1 mouse cellular context compared by ENCODE assay signal in genomic region chr19:46706540-46707295, GRCm38 (mm10).
A peak's percentile ranks its signal among the peaks of the same experiment; 100 is the strongest.
TF ChIP-seq lines count a peak whose summit lies in the region.

No protein-coding gene starts in this region.

TF ChIP-seq in MEL, 35 proteins besides CTCF, POLR2A, EP300 and RAD21 (continued from another document):
- TF ChIP-seq BHLHE40 (IDR thresholded peaks at IDR 0.05; ENCODE audit: borderline replicate concordance, low read depth, low read length) (peak; percentile 40; the same call in 1 of the 2 replicates), SIN3A (IDR thresholded peaks at IDR 0.05; ENCODE audit: low read length) (peak; percentile 56; the same call in 1 of the 2 replicates), ELF1 (IDR thresholded peaks at IDR 0.05; ENCODE audit: low read depth, low read length) (no peak), TCF12 (IDR thresholded peaks at IDR 0.05; ENCODE audit: low read depth, low read length) (peak; percentile 45; the same call in 1 of the 2 replicates), ETS1 (IDR thresholded peaks at IDR 0.05; ENCODE audit: low read depth, low read length) (peak; percentile 66)
